Mouse (Mus musculus) MEL (cell line): ENCODE data around the gene Cflar. TPM values are rescaled to one million over a fixed set of nuclear protein-coding genes. Genes with fewer than 3 reads are reported as not detected.
"Not testable (repeated sequence)": the region's sequence is repeated elsewhere in the genome, so short reads cannot be mapped to it uniquely, and the experiment has no call there.

Source experiments
- DNase-seq: peaks from one replicate; pipeline ENCODE4 v3.0.0; 2011; ENCODE audit warnings: low read depth, low spot score
- H3K27ac ChIP-seq: 2 replicates; pipeline ENCODE4 v1.5.1; 2012; ENCODE audit warnings: low read depth, mild to moderate bottlenecking, control low read depth, low read length, moderate library complexity; ENCODE audit not compliant: control insufficient read depth
- H3K27me3 ChIP-seq, 2 experiments: fragments of 150-350 bp in 1 of 2; sonication (generic) in 1 of 2; 2 replicates each; pipeline ENCODE4 v1.6.1; 2012; ENCODE audit warnings: low read length in 2 of 2, mild to moderate bottlenecking in 2 of 2, improper control_type of control experiment in 1 of 2, moderate library complexity in 1 of 2; ENCODE audit not compliant: insufficient read depth in 2 of 2, control insufficient read depth in 1 of 2
- H3K36me3 ChIP-seq, 2 experiments: 2 replicates each; pipeline ENCODE4 v1.6.1; 2012 to 2014; ENCODE audit warnings: low read length in 2 of 2, improper control_type of control experiment in 1 of 2, inconsistent platforms in 1 of 2, mild to moderate bottlenecking in 1 of 2; ENCODE audit not compliant: insufficient read depth in 2 of 2, control insufficient read depth in 1 of 2
- H3K4me1 ChIP-seq, 2 experiments: fragments of 150-350 bp in 1 of 2; sonication (generic) in 1 of 2; 2 replicates each; pipeline ENCODE4 v1.6.1; 2012; ENCODE audit warnings: low read length in 2 of 2, improper control_type of control experiment in 1 of 2, mild to moderate bottlenecking in 1 of 2; ENCODE audit not compliant: insufficient read depth in 2 of 2, control insufficient read depth in 1 of 2
- H3K4me3 ChIP-seq, 2 experiments: fragments of 150-350 bp in 1 of 2; sonication (generic) in 1 of 2; 2 replicates each; pipeline ENCODE4 v1.5.1; 2012; ENCODE audit warnings: low read depth in 2 of 2, low read length in 2 of 2, mild to moderate bottlenecking in 2 of 2, moderate library complexity in 2 of 2, control low read depth in 1 of 2, improper control_type of control experiment in 1 of 2; ENCODE audit not compliant: control insufficient read depth in 1 of 2, insufficient read depth in 1 of 2
- H3K79me2 ChIP-seq: 2 replicates; pipeline ENCODE4 v1.6.1; 2012; ENCODE audit warnings: mild to moderate bottlenecking, low read length, moderate library complexity; ENCODE audit not compliant: control insufficient read depth, poor library complexity, insufficient read depth
- H3K9ac ChIP-seq: 2 replicates; pipeline ENCODE4 v1.6.1; 2012; ENCODE audit warnings: low read depth, mild to moderate bottlenecking, control low read depth, low read length, moderate library complexity; ENCODE audit not compliant: control insufficient read depth, poor library complexity, severe bottlenecking
- H3K9me3 ChIP-seq: fragments of 150-350 bp; sonication (generic); replicated peaks from 2 replicates; pipeline ENCODE4 v1.6.1; 2012; ENCODE audit warnings: mild to moderate bottlenecking, low read length, improper control_type of control experiment, moderate library complexity; ENCODE audit not compliant: insufficient read depth
- E2F4 ChIP-seq: IDR thresholded peaks from 2 replicates; pipeline ENCODE4 v1.6.1; 2011; ENCODE audit warnings: low read depth, low read length, improper control_type of control experiment, borderline replicate concordance
- ETS1 ChIP-seq: IDR thresholded peaks from 2 replicates; pipeline ENCODE4 v1.6.1; 2012; ENCODE audit warnings: low read depth, mild to moderate bottlenecking, inconsistent platforms, low read length, improper control_type of control experiment, moderate library complexity
- JUND ChIP-seq: IDR thresholded peaks from 2 replicates; pipeline ENCODE4 v1.6.1; 2011; ENCODE audit warnings: low read depth, mild to moderate bottlenecking, improper control_type of control experiment, low read length
- MAZ ChIP-seq: IDR thresholded peaks from 2 replicates; pipeline ENCODE4 v1.6.1; 2012; ENCODE audit warnings: low read depth, mild to moderate bottlenecking, inconsistent platforms, low read length, improper control_type of control experiment
- NELFE ChIP-seq: IDR thresholded peaks from 2 replicates; pipeline ENCODE4 v1.6.1; 2011; ENCODE audit warnings: low read depth, low read length, improper control_type of control experiment
- NRF1 ChIP-seq: IDR thresholded peaks from 2 replicates; pipeline ENCODE4 v1.6.1; 2014; ENCODE audit warnings: low read depth, mild to moderate bottlenecking, inconsistent platforms, low read length, improper control_type of control experiment, moderate library complexity; ENCODE audit not compliant: poor library complexity, insufficient read depth, severe bottlenecking
- POLR2A ChIP-seq, 2 experiments: IDR thresholded peaks; 2 replicates each; pipeline ENCODE4 v1.6.1; 2011 to 2012; ENCODE audit warnings: low read length in 2 of 2, mild to moderate bottlenecking in 2 of 2, control low read depth in 1 of 2, improper control_type of control experiment in 1 of 2, low read depth in 1 of 2, moderate library complexity in 1 of 2; ENCODE audit not compliant: control insufficient read depth in 1 of 2, insufficient read depth in 1 of 2, poor library complexity in 1 of 2
- POLR2AphosphoS2 ChIP-seq: IDR thresholded peaks from 2 replicates; pipeline ENCODE4 v1.6.1; 2011; ENCODE audit warnings: low read length, improper control_type of control experiment
- SIN3A ChIP-seq: IDR thresholded peaks from 2 replicates; pipeline ENCODE4 v1.6.1; 2012; ENCODE audit warnings: low read length, improper control_type of control experiment, inconsistent platforms
- SMC3 ChIP-seq: IDR thresholded peaks from 2 replicates; pipeline ENCODE4 v1.6.1; 2011; ENCODE audit warnings: low read depth, low read length, improper control_type of control experiment
- TCF12 ChIP-seq: IDR thresholded peaks from 2 replicates; pipeline ENCODE4 v1.6.1; 2014; ENCODE audit warnings: low read depth, mild to moderate bottlenecking, inconsistent platforms, low read length, improper control_type of control experiment, moderate library complexity
- ZMIZ1 ChIP-seq: IDR thresholded peaks from 2 replicates; pipeline ENCODE4 v1.6.1; 2012; ENCODE audit warnings: low read depth, mild to moderate bottlenecking, inconsistent platforms, low read length, improper control_type of control experiment, moderate library complexity
- polyA plus RNA-seq, 2 experiments: library from polyadenylated mRNA; stranded (reverse) in 1 of 2; unstranded in 1 of 2; fragments of >175 nt in 1 of 2; fragments of >200 nt in 1 of 2; gene quantifications; 2 replicates each; pipeline versions ENCODE4 v1.2.1 to v1.2.4; 2012; ENCODE audit warnings: low replicate concordance in 2 of 2, low read depth in 1 of 2; ENCODE audit not compliant: insufficient read length in 2 of 2, insufficient read depth in 1 of 2, missing spikeins in 1 of 2
- total RNA-seq: library from RNA; depleted of rRNA; stranded (reverse); fragments of 300-350 nt; gene quantifications from 2 replicates; pipeline ENCODE4 v1.2.3, GENCODE M21; 2012; rRNA removed

Cflar gene
- total RNA-seq (12.6 and 13.1 TPM in 2 replicates), polyA plus RNA-seq (10 to 100 TPM in 1 of 2 experiments, not detected in 1; 13.2 TPM)

GRCm38 (mm10) chr1:58711365-58712016, at the start of gene Cflar:
TSS of gene Cflar (plus strand) at chr1:58711508.
- H3K9ac ChIP-seq = peak within 1 kb of the TSS; percentile 69
- peaks cover 0 to 27% of the 10 kb centered on the region in 2 experiments; a peak in 3 of 4 replicates for H3K36me3 ChIP-seq
- H3K9me3 ChIP-seq = no peaks in the 10 kb centered on the region
- peaks cover 27% of the 10 kb centered on the region for H3K79me2 ChIP-seq
- DNase-seq = peak; percentile 76
- no peaks in the 10 kb centered on the region for H3K27me3 ChIP-seq
- TF ChIP-seq POLR2A (IDR thresholded peaks at IDR 0.05; ENCODE audit: control insufficient read depth in 1 of 2, insufficient read depth in 1 of 2, low read depth in 1 of 2, low read length in 2 of 2, poor library complexity in 1 of 2) (peak; percentile 59 to 76), SIN3A (0 out of 2 replicates have a peak, but pooled peaks have one; percentile 14), NELFE (peak; percentile 27; the same call in 1 of the 2 replicates), ZMIZ1 (peak; percentile 51; the same call in 1 of the 2 replicates), POLR2AphosphoS2 (peak; percentile 54; the same call in 1 of the 2 replicates), TCF12 (0 out of 2 replicates have a peak, but pooled peaks have one; percentile 1), JUND (no peak), MAZ (no peak), NRF1 (peak; percentile 44; the same call in 1 of the 2 replicates), ETS1 (peak; percentile 28; the same call in 1 of the 2 replicates), SMC3 (no peak), E2F4 (no peak)
- peaks cover 15 to 16% of the 10 kb centered on the region in 2 experiments for H3K4me1 ChIP-seq
- H3K27ac ChIP-seq = peak within 1 kb of the TSS; percentile 94
- H3K4me3 ChIP-seq = peak within 1 kb of the TSS; percentile 73 to 95

- not testable (repeated sequence) for H3K36me3 ChIP-seq, H3K9me3 ChIP-seq, H3K9ac ChIP-seq, H3K79me2 ChIP-seq, H3K4me3 ChIP-seq, H3K4me1 ChIP-seq, DNase-seq, H3K27ac ChIP-seq, H3K27me3 ChIP-seq
Measured at GRCm38 (mm10) chr1:58662671-58663070, 48.6 kb upstream of the Cflar start.

GRCm38 (mm10) chr1:58663365-58663764, 47.9 kb upstream of the Cflar start:
- not testable (repeated sequence) for H3K79me2 ChIP-seq, H3K9ac ChIP-seq, H3K27ac ChIP-seq, H3K27me3 ChIP-seq, H3K4me1 ChIP-seq, DNase-seq, H3K36me3 ChIP-seq, H3K4me3 ChIP-seq, H3K9me3 ChIP-seq
